Mouse (Mus musculus): ENCODE measurements at regions not wholly inside any gene's neighbourhood (a gene's known extent, or its start where the extent isn't known, plus 50 kb on each side); places are given as distances from the start of the nearest gene placed in this dataset.

- no peak for DNase-seq
These were observed 232.4 kb downstream of the Vps13c start for GRCm38 (mm10) chr9:68072624-68073023.

- DNase-seq = no peak
These were observed 237.1 kb downstream of the Vps13c start for GRCm38 (mm10) chr9:68077329-68077728.

- DNase-seq = peak; percentile 15
These were observed 243.1 kb downstream of the Vps13c start for GRCm38 (mm10) chr9:68083341-68083740.

GRCm38 (mm10) chr9:68084966-68085365, 244.8 kb downstream of the Vps13c start:
- DNase-seq = no peak

GRCm38 (mm10) chr9:68094561-68094960, 254.4 kb downstream of the Vps13c start:
- no peak for DNase-seq

GRCm38 (mm10) chr9:68109841-68110240, 269.6 kb downstream of the Vps13c start:
- DNase-seq = no peak

- DNase-seq = no peak
These were observed 275.0 kb downstream of the Vps13c start for GRCm38 (mm10) chr9:68115151-68115690.

GRCm38 (mm10) chr9:68116221-68116741, 276.1 kb downstream of the Vps13c start:
- peak; percentile 53 for DNase-seq

GRCm38 (mm10) chr9:68118266-68118665, 278.1 kb downstream of the Vps13c start:
- DNase-seq = no peak

GRCm38 (mm10) chr9:68122266-68122665, 282.1 kb downstream of the Vps13c start:
- DNase-seq = no peak

GRCm38 (mm10) chr9:68131263-68131662, 291.1 kb downstream of the Vps13c start:
- DNase-seq = peak; percentile 46

GRCm38 (mm10) chr9:68135446-68136050, 295.4 kb downstream of the Vps13c start:
- DNase-seq = no peak

- no peak for DNase-seq
These were observed 322.8 kb downstream of the Vps13c start for GRCm38 (mm10) chr9:68162813-68163570.

- DNase-seq = no peak
These were observed 326.4 kb downstream of the Vps13c start for GRCm38 (mm10) chr9:68166556-68166955.

- peak; percentile 33 for DNase-seq
These were observed 348.7 kb downstream of the Vps13c start for GRCm38 (mm10) chr9:68188921-68189320.

GRCm38 (mm10) chr9:68199831-68200230, 359.6 kb downstream of the Vps13c start:
- DNase-seq = no peak

GRCm38 (mm10) chr9:68201031-68201430, 360.8 kb downstream of the Vps13c start:
- DNase-seq = no peak

GRCm38 (mm10) chr9:68225694-68226093, 385.5 kb downstream of the Vps13c start:
- DNase-seq = no peak

- peak; percentile 9 for DNase-seq
These were observed 390.9 kb downstream of the Vps13c start for GRCm38 (mm10) chr9:68231131-68231530.

- DNase-seq = no peak
These were observed 394.9 kb downstream of the Vps13c start for GRCm38 (mm10) chr9:68234979-68235649.

GRCm38 (mm10) chr9:68239121-68239520, 398.9 kb downstream of the Vps13c start:
- DNase-seq = no peak

GRCm38 (mm10) chr9:68239551-68239950, 399.4 kb downstream of the Vps13c start:
- DNase-seq = no peak

- DNase-seq = no peak
These were observed 403.6 kb upstream of the Rora start for GRCm38 (mm10) chr9:68250011-68250410.

All from kidney, postnatal 10 days (tissue).